Mouse (Mus musculus) left cerebral cortex, adult 9 months (tissue): ENCODE data around the gene Sult6b2.

ENCODE experiments used
- DNase-seq, 2 experiments: peaks; one replicate each; pipeline ENCODE4 v3.0.0; 2022; ENCODE audit warnings: low spot score in 2 of 2

The Sult6b2 gene

DNA sequence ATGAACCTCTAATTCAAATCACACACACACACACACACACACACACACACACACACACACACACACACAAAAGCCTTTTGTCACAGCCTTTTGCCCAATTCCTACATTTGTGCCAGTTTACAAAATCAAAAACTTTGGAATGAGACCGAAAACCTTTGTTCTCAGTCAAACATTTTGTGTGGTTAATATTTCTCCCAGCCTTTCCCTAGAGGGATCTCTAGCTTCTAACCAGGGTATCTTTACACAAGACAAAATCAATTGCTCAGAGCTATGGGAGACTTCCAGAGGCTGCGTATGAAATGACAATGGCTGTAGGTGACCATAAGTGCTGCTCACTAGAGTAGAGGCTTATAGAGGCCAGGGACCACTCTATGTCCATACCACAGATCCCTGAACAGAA lies 66.1 kb downstream of the Sult6b2 start:
- no peak for DNase-seq

- DNase-seq: no peak
Measured at GRCm38 (mm10) chr6:142735302-142736005, 68.8 kb downstream of the Sult6b2 start.
